Mouse (Mus musculus): ENCODE data around the gene Smg1. TPM values are rescaled to one million over a fixed set of nuclear protein-coding genes. Genes with fewer than 3 reads are reported as not detected.

Smg1 gene
- polyA plus RNA-seq, 1 experiment = 4.3 TPM

GRCm38 (mm10) chr7:118266099-118266498 lies 22.6 kb upstream of the Smg1 start:
- Histone ChIP-seq H3K27me3 (replicated peaks) (peaks cover 2% of the 10 kb centered on the region), H3K4me3 (replicated peaks) (no peak overlapping the region), H3K4me1 (peaks cover 8% of the 10 kb centered on the region; the same call in 1 of the 2 replicates), H3K36me3 (replicated peaks; ENCODE audit: low read length) (no peaks in the 10 kb centered on the region), H3K9me3 (peaks cover 2% of the 10 kb centered on the region; the same call in 1 of the 2 replicates)
- no peak for TF ChIP-seq GATA1 (IDR thresholded peaks at IDR 0.05; ENCODE audit: borderline replicate concordance, low read length)
- no peak for TF ChIP-seq FLI1 (IDR thresholded peaks at IDR 0.05; ENCODE audit: low read length)

GRCm38 (mm10) chr7:118263606-118264005 lies 20.1 kb upstream of the Smg1 start:
- H3K9me3 ChIP-seq = peaks cover 10% of the 10 kb centered on the region; the same call in 1 of the 2 replicates
- peaks cover 2% of the 10 kb centered on the region for H3K27me3 ChIP-seq (replicated peaks)
- H3K36me3 ChIP-seq (replicated peaks; ENCODE audit: low read length) = no peaks in the 10 kb centered on the region
- H3K4me3 ChIP-seq (replicated peaks) = no peak overlapping the region
- TF ChIP-seq GATA1 (IDR thresholded peaks at IDR 0.05; ENCODE audit: borderline replicate concordance, low read length) (no peak), FLI1 (IDR thresholded peaks at IDR 0.05; ENCODE audit: low read length) (no peak)
- peaks cover 14% of the 10 kb centered on the region for H3K4me1 ChIP-seq

GRCm38 (mm10) chr7:118262409-118262808 lies 18.9 kb upstream of the Smg1 start:
- no peak for TF ChIP-seq FLI1 (IDR thresholded peaks at IDR 0.05; ENCODE audit: low read length)
- TF ChIP-seq GATA1 (IDR thresholded peaks at IDR 0.05; ENCODE audit: borderline replicate concordance, low read length) = no peak
- Histone ChIP-seq H3K9me3 (peaks cover 10% of the 10 kb centered on the region; the same call in 1 of the 2 replicates), H3K36me3 (replicated peaks; ENCODE audit: low read length) (no peaks in the 10 kb centered on the region), H3K4me3 (replicated peaks) (no peak overlapping the region), H3K27me3 (replicated peaks) (peaks cover 2% of the 10 kb centered on the region), H3K4me1 (peaks cover 21% of the 10 kb centered on the region)

GRCm38 (mm10) chr7:118259676-118260305 lies 16.3 kb upstream of the Smg1 start:
- H3K36me3 ChIP-seq (replicated peaks; ENCODE audit: low read length) = no peaks in the 10 kb centered on the region
- H3K4me1 ChIP-seq = peaks cover 17% of the 10 kb centered on the region
- no peaks in the 10 kb centered on the region for H3K27me3 ChIP-seq (replicated peaks)
- H3K4me3 ChIP-seq (replicated peaks) = no peak overlapping the region
- TF ChIP-seq GATA1 (IDR thresholded peaks at IDR 0.05; ENCODE audit: borderline replicate concordance, low read length) (no peak), FLI1 (IDR thresholded peaks at IDR 0.05; ENCODE audit: low read length) (no peak)
- peaks cover 10% of the 10 kb centered on the region; the same call in 1 of the 2 replicates for H3K9me3 ChIP-seq

GRCm38 (mm10) chr7:118258451-118258850 lies 15.0 kb upstream of the Smg1 start:
- peaks cover 27% of the 10 kb centered on the region for H3K4me1 ChIP-seq
- H3K4me3 ChIP-seq (replicated peaks) = no peak overlapping the region
- H3K9me3 ChIP-seq = peaks cover 10% of the 10 kb centered on the region; the same call in 1 of the 2 replicates
- no peaks in the 10 kb centered on the region for H3K27me3 ChIP-seq (replicated peaks)
- no peaks in the 10 kb centered on the region for H3K36me3 ChIP-seq (replicated peaks; ENCODE audit: low read length)
- TF ChIP-seq GATA1 (IDR thresholded peaks at IDR 0.05; ENCODE audit: borderline replicate concordance, low read length) = no peak
- no peak for TF ChIP-seq FLI1 (IDR thresholded peaks at IDR 0.05; ENCODE audit: low read length)

- no peaks in the 10 kb centered on the region for H3K27me3 ChIP-seq (replicated peaks)
- H3K4me1 ChIP-seq = peaks cover 38% of the 10 kb centered on the region
- no peak for TF ChIP-seq GATA1 (IDR thresholded peaks at IDR 0.05; ENCODE audit: borderline replicate concordance, low read length)
- no peak for TF ChIP-seq FLI1 (IDR thresholded peaks at IDR 0.05; ENCODE audit: low read length)
- H3K4me3 ChIP-seq (replicated peaks) = no peak overlapping the region
- no peaks in the 10 kb centered on the region for H3K36me3 ChIP-seq (replicated peaks; ENCODE audit: low read length)
- H3K9me3 ChIP-seq = peaks cover 10% of the 10 kb centered on the region; the same call in 1 of the 2 replicates
Measured at GRCm38 (mm10) chr7:118256740-118257139, 13.3 kb upstream of the Smg1 start.

- Histone ChIP-seq H3K9me3 (peaks cover under 1% of the 10 kb centered on the region; the same call in 1 of the 2 replicates), H3K4me3 (replicated peaks) (no peak overlapping the region), H3K36me3 (replicated peaks; ENCODE audit: low read length) (no peaks in the 10 kb centered on the region), H3K27me3 (replicated peaks) (no peaks in the 10 kb centered on the region), H3K4me1 (peaks cover 60% of the 10 kb centered on the region)
- TF ChIP-seq GATA1 (IDR thresholded peaks at IDR 0.05; ENCODE audit: borderline replicate concordance, low read length) = no peak
- no peak for TF ChIP-seq FLI1 (IDR thresholded peaks at IDR 0.05; ENCODE audit: low read length)
Measured at GRCm38 (mm10) chr7:118254460-118254859, 11.0 kb upstream of the Smg1 start.

- no peak overlapping the region for H3K4me3 ChIP-seq (replicated peaks)
- H3K4me1 ChIP-seq = peaks cover 61% of the 10 kb centered on the region
- no peaks in the 10 kb centered on the region for H3K36me3 ChIP-seq (replicated peaks; ENCODE audit: low read length)
- H3K27me3 ChIP-seq (replicated peaks) = no peaks in the 10 kb centered on the region
- H3K9me3 ChIP-seq = no peaks in the 10 kb centered on the region
- TF ChIP-seq FLI1 (IDR thresholded peaks at IDR 0.05; ENCODE audit: low read length) (no peak), GATA1 (IDR thresholded peaks at IDR 0.05; ENCODE audit: borderline replicate concordance, low read length) (no peak)
Measured at GRCm38 (mm10) chr7:118254015-118254414, 10.5 kb upstream of the Smg1 start.

- Histone ChIP-seq H3K36me3 (replicated peaks; ENCODE audit: low read length) (no peaks in the 10 kb centered on the region), H3K4me1 (peaks cover 61% of the 10 kb centered on the region)
- TF ChIP-seq FLI1 (IDR thresholded peaks at IDR 0.05; ENCODE audit: low read length) (no peak), GATA1 (IDR thresholded peaks at IDR 0.05; ENCODE audit: borderline replicate concordance, low read length) (no peak)
Measured at GRCm38 (mm10) chr7:118252979-118253378, 9.5 kb upstream of the Smg1 start.

GRCm38 (mm10) chr7:118252349-118252748 lies 8.9 kb upstream of the Smg1 start:
- H3K4me1 ChIP-seq = peaks cover 64% of the 10 kb centered on the region
- no peaks in the 10 kb centered on the region for H3K9me3 ChIP-seq
- TF ChIP-seq GATA1 (IDR thresholded peaks at IDR 0.05; ENCODE audit: borderline replicate concordance, low read length) = no peak
- H3K27me3 ChIP-seq (replicated peaks) = no peaks in the 10 kb centered on the region
- peak overlapping the region; percentile 85 for H3K4me3 ChIP-seq (replicated peaks)
- no peaks in the 10 kb centered on the region for H3K36me3 ChIP-seq (replicated peaks; ENCODE audit: low read length)

More at GRCm38 (mm10) chr7:118252979-118253378, 9.5 kb upstream of the Smg1 start:
- Histone ChIP-seq H3K9me3 (no peaks in the 10 kb centered on the region), H3K27me3 (replicated peaks) (no peaks in the 10 kb centered on the region), H3K4me3 (replicated peaks) (peak overlapping the region; percentile 85)

Measured in megakaryocyte, embryonic 14.5 days (primary cell).